Mouse (Mus musculus) erythroblast, embryonic 14.5 days (primary cell): ENCODE measurements around the gene Slc28a2. TPM values are rescaled to one million over a fixed set of nuclear protein-coding genes. Genes with fewer than 3 reads are reported as not detected.
"Not testable (repeated sequence)": the region's sequence is repeated elsewhere in the genome, so short reads cannot be mapped to it uniquely, and the experiment has no call there.

Source experiments
- H3K27me3 ChIP-seq: 2 replicates; pipeline ENCODE4 v1.6.1; 2012; ENCODE audit warnings: inconsistent platforms; ENCODE audit not compliant: control insufficient read depth
- H3K36me3 ChIP-seq: 2 replicates; pipeline ENCODE4 v1.6.1; 2012; ENCODE audit warnings: mild to moderate bottlenecking, inconsistent platforms; ENCODE audit not compliant: control insufficient read depth
- H3K4me1 ChIP-seq: 2 replicates; pipeline ENCODE4 v1.6.1; 2012; ENCODE audit warnings: inconsistent platforms; ENCODE audit not compliant: control insufficient read depth
- H3K4me3 ChIP-seq: replicated peaks from 2 replicates; pipeline ENCODE3; 2012; ENCODE audit warnings: moderate library complexity, mild to moderate bottlenecking, inconsistent platforms
- H3K9me3 ChIP-seq: 2 replicates; pipeline ENCODE4 v1.6.1; 2012; ENCODE audit warnings: low read length, inconsistent platforms, mixed read lengths; ENCODE audit not compliant: control insufficient read depth
- GATA1 ChIP-seq: IDR thresholded peaks from 2 replicates; pipeline ENCODE4 v1.6.1; 2012; ENCODE audit warnings: low read length, inconsistent platforms, mixed read lengths
- TAL1 ChIP-seq: IDR thresholded peaks from 3 replicates; pipeline ENCODE4 v1.6.1; 2012; ENCODE audit warnings: low read length, inconsistent platforms, mixed read lengths
- polyA plus RNA-seq: library from polyadenylated mRNA; stranded (reverse); fragments of >175 nt; gene quantifications from 2 replicates; pipeline ENCODE4 v1.2.3, GENCODE M21; 2012

Gene Slc28a2
- not detected in 2 replicates for polyA plus RNA-seq

DNA sequence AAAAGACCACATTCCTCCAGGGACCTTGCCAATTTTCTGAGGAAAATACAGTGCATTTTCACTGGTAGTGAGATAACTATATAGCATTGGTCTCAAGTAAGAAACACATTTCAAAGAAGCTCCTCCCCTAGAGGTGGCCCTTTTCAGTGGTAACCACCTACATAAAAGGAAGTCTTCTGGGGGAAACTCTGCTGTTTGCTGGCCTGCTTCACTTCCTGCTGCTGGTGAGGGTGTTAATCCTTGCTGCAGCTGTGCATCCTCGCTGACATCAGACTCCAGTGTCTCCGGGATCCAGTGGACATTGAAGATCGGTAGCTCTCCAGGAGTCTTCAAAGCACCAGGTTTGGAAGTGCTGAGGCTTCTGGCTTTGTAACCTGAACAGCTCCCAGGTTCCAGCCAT lies at the start of gene Slc28a2:
Gene Slc28a2, plus strand, starts transcription at position 278 of the 400 bp plus-strand sequence.
- H3K27me3 ChIP-seq, H3K9me3 ChIP-seq, H3K4me1 ChIP-seq, H3K36me3 ChIP-seq, H3K4me3 ChIP-seq: not testable (repeated sequence)

DNA sequence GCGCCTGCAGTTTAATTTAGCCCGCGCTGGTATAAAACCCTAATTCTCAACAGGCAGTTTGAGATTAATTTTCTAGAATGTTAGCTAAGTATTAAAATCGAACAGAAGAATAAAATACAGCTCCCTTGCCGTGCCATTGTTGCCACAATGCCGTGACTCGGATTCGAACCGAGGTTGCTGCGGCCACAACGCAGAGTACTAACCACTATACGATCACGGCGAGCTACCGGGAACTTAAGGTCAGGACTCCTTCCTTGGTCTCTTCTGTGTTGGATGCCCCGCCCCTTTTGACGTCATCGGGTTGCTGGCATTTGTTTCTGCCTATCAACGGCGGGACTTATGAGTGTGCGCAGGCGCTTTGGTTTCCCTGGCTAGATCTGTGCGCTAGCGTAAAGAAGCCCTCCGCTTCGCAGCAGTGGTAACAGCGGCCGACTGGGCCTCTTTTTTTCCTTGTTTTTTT lies 49.0 kb upstream of the Slc28a2 start:
- H3K27me3 ChIP-seq = peaks cover 7% of the 10 kb centered on the region; the same call in 1 of the 2 replicates
- H3K4me1 ChIP-seq = peaks cover 33% of the 10 kb centered on the region
- no peak for TF ChIP-seq TAL1
- TF ChIP-seq GATA1 = no peak
- peak overlapping the region; percentile 83 for H3K4me3 ChIP-seq
- H3K9me3 ChIP-seq = no peaks in the 10 kb centered on the region
- H3K36me3 ChIP-seq = no peaks in the 10 kb centered on the region

DNA sequence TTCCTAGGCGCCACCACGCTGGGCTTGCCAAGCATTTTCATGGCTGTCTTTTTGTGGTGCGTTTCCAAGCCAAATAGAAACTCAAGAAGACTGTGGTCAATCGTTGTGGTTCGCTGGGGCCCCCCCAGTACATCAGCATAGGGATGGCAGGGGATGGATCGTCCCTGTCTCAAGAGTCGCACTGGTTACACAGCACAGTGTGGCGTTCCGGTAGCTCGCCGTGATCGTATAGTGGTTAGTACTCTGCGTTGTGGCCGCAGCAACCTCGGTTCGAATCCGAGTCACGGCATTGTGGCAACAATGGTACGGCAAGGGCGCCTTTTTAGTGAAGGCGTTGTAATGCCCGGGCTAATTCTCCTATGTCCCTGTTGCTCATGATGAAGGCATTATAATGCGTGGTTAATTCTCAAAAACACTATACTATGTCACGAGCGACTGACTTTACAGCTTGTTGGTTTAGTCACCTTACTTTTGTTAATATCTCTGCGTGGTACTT lies 48.5 kb upstream of the Slc28a2 start:
- H3K27me3 ChIP-seq = peaks cover 7% of the 10 kb centered on the region; the same call in 1 of the 2 replicates
- H3K4me3 ChIP-seq = peak overlapping the region; percentile 83
- H3K4me1 ChIP-seq = peaks cover 33% of the 10 kb centered on the region
- H3K36me3 ChIP-seq = no peaks in the 10 kb centered on the region
- no peak for TF ChIP-seq GATA1
- no peak for TF ChIP-seq TAL1
- H3K9me3 ChIP-seq = no peaks in the 10 kb centered on the region

GRCm38 (mm10) chr2:122378421-122379291 lies 47.6 kb upstream of the Slc28a2 start:
- no peaks in the 10 kb centered on the region for H3K9me3 ChIP-seq
- H3K27me3 ChIP-seq = peaks cover 7% of the 10 kb centered on the region; the same call in 1 of the 2 replicates
- TF ChIP-seq TAL1 (no peak), GATA1 (no peak)
- no peaks in the 10 kb centered on the region for H3K36me3 ChIP-seq
- H3K4me3 ChIP-seq = peak overlapping the region; percentile 83
- peaks cover 33% of the 10 kb centered on the region for H3K4me1 ChIP-seq

DNA sequence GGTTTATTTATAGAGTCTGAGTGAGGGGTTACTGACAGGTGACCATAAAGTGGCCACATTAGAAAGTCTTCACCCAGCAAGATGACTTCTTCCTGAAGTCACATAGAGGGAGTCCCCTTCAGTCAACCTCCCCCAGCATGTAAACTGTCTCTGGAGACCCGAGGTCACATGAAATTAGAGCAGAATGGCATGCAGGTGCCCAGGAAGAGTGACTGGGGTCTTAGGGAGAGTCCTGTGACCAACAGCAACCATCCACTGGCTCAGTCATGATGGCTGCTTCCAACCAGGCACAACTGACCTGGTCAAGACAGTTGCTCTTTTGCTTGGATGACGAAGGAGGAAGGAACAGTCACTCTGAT lies 47.0 kb upstream of the Slc28a2 start:
- Histone ChIP-seq H3K4me3 (no peak overlapping the region), H3K36me3 (no peaks in the 10 kb centered on the region), H3K27me3 (peaks cover 7% of the 10 kb centered on the region; the same call in 1 of the 2 replicates), H3K9me3 (no peaks in the 10 kb centered on the region), H3K4me1 (peaks cover 33% of the 10 kb centered on the region)
- no peak for TF ChIP-seq GATA1
- no peak for TF ChIP-seq TAL1

GRCm38 (mm10) chr2:122380768-122381311 lies 45.4 kb upstream of the Slc28a2 start:
- H3K4me3 ChIP-seq = no peak overlapping the region
- no peak for TF ChIP-seq TAL1
- TF ChIP-seq GATA1 = no peak
- H3K4me1 ChIP-seq = peaks cover 24% of the 10 kb centered on the region
- peaks cover 7% of the 10 kb centered on the region; the same call in 1 of the 2 replicates for H3K27me3 ChIP-seq
- no peaks in the 10 kb centered on the region for H3K9me3 ChIP-seq
- no peaks in the 10 kb centered on the region for H3K36me3 ChIP-seq

GRCm38 (mm10) chr2:122381329-122382103 lies 44.8 kb upstream of the Slc28a2 start:
- no peak overlapping the region for H3K4me3 ChIP-seq
- TF ChIP-seq TAL1 (no peak), GATA1 (no peak)
- H3K27me3 ChIP-seq = peaks cover 7% of the 10 kb centered on the region; the same call in 1 of the 2 replicates
- peaks cover 18% of the 10 kb centered on the region for H3K4me1 ChIP-seq
- H3K9me3 ChIP-seq = no peaks in the 10 kb centered on the region
- H3K36me3 ChIP-seq = no peaks in the 10 kb centered on the region

GRCm38 (mm10) chr2:122382121-122382520 lies 44.2 kb upstream of the Slc28a2 start:
- Histone ChIP-seq H3K4me3 (no peak overlapping the region), H3K27me3 (peaks cover 7% of the 10 kb centered on the region; the same call in 1 of the 2 replicates), H3K4me1 (peaks cover 18% of the 10 kb centered on the region), H3K36me3 (no peaks in the 10 kb centered on the region), H3K9me3 (no peaks in the 10 kb centered on the region)
- TF ChIP-seq GATA1 (no peak), TAL1 (no peak)
